Mouse (Mus musculus): ENCODE data around the gene Slc45a2. TPM values are rescaled to one million over a fixed set of nuclear protein-coding genes. Genes with fewer than 3 reads are reported as not detected.

Slc45a2 gene
- total RNA-seq (2014; rRNA removed) (0.15 TPM in 1 of 2 replicates, not detected in the other), polyA plus RNA-seq (2015; fragmentation: Nextera tagmentation; extraction: Ambion mirVana) (0.10 TPM in 1 of 2 replicates, not detected in the other)

- H3K4me2 ChIP-seq (ENCODE audit: low read depth): no peak within 1 kb of the TSS
- no peaks in the 10 kb centered on the region for H3K27me3 ChIP-seq (ENCODE audit: insufficient read depth, low read length)
- H3K9ac ChIP-seq: no peak within 1 kb of the TSS
- TF ChIP-seq CTCF (IDR thresholded peaks at IDR 0.05; ENCODE audit: low read depth): no peak
- H3K27ac ChIP-seq (ENCODE audit: low read depth, low read length): no peak within 1 kb of the TSS
- H3K4me1 ChIP-seq (ENCODE audit: insufficient read depth): no peaks in the 10 kb centered on the region
- 60% methylated on average over 7 of the region's 7 CpGs for WGBS
- no peak for DNase-seq
- no peaks in the 10 kb centered on the region for H3K9me3 ChIP-seq (ENCODE audit: low read length)
- H3K36me3 ChIP-seq (ENCODE audit: insufficient read depth): 0 out of 2 replicates have a peak, but pooled peaks cover 2% of the 10 kb centered on the region
- ATAC-seq: no peak
- H3K4me3 ChIP-seq (ENCODE audit: low read depth, low read length): no peak within 1 kb of the TSS
These were observed at the start of gene Slc45a2 for GRCm38 (mm10) chr15:11000421-11000820. TSS of gene Slc45a2 (plus strand) at chr15:11000721.

- H3K36me3 ChIP-seq (ENCODE audit: insufficient read depth): no peaks in the 10 kb centered on the region
- 77% methylated on average over 23 of the region's 23 CpGs for WGBS
- H3K27ac ChIP-seq (ENCODE audit: low read depth, low read length): no peak within 1 kb of the TSS
- H3K9ac ChIP-seq: no peak within 1 kb of the TSS
- TF ChIP-seq CTCF (IDR thresholded peaks at IDR 0.05; ENCODE audit: low read depth): no peak
- no peak within 1 kb of the TSS for H3K4me2 ChIP-seq (ENCODE audit: low read depth)
- H3K9me3 ChIP-seq (ENCODE audit: low read length): no peaks in the 10 kb centered on the region
- DNase-seq: no peak
- no peak within 1 kb of the TSS for H3K4me3 ChIP-seq (ENCODE audit: low read depth, low read length)
- no peaks in the 10 kb centered on the region for H3K4me1 ChIP-seq (ENCODE audit: insufficient read depth)
- no peaks in the 10 kb centered on the region for H3K27me3 ChIP-seq (ENCODE audit: insufficient read depth, low read length)
- ATAC-seq: no peak
These were observed 48.4 kb upstream of the Slc45a2 start, which contains the start of gene C1qtnf3 for GRCm38 (mm10) chr15:10951951-10952759. TSS of gene C1qtnf3 (plus strand) at chr15:10952332.

GRCm38 (mm10) chr15:10952760-10953305 lies 47.7 kb upstream of the Slc45a2 start:
- ATAC-seq (no peak), DNase-seq (no peak)
- Histone ChIP-seq H3K4me2 (ENCODE audit: low read depth) (no peak overlapping the region), H3K4me1 (ENCODE audit: insufficient read depth) (no peaks in the 10 kb centered on the region), H3K36me3 (ENCODE audit: insufficient read depth) (no peaks in the 10 kb centered on the region), H3K9ac (no peak overlapping the region), H3K27ac (ENCODE audit: low read depth, low read length) (no peak overlapping the region), H3K27me3 (ENCODE audit: insufficient read depth, low read length) (no peaks in the 10 kb centered on the region), H3K9me3 (ENCODE audit: low read length) (no peaks in the 10 kb centered on the region), H3K4me3 (ENCODE audit: low read depth, low read length) (no peak overlapping the region)
- no peak for TF ChIP-seq CTCF (IDR thresholded peaks at IDR 0.05; ENCODE audit: low read depth)
- 46% methylated on average over 4 of the region's 4 CpGs for WGBS

- Histone ChIP-seq H3K4me1 (ENCODE audit: insufficient read depth) (no peaks in the 10 kb centered on the region), H3K4me2 (ENCODE audit: low read depth) (no peak overlapping the region), H3K4me3 (ENCODE audit: low read depth, low read length) (no peak overlapping the region), H3K9me3 (ENCODE audit: low read length) (no peaks in the 10 kb centered on the region), H3K36me3 (ENCODE audit: insufficient read depth) (no peaks in the 10 kb centered on the region), H3K27ac (ENCODE audit: low read depth, low read length) (no peak overlapping the region), H3K27me3 (ENCODE audit: insufficient read depth, low read length) (no peaks in the 10 kb centered on the region), H3K9ac (no peak overlapping the region)
- TF ChIP-seq CTCF (IDR thresholded peaks at IDR 0.05; ENCODE audit: low read depth): no peak
- no peak for DNase-seq
- ATAC-seq: no peak
- WGBS: 68% methylated on average over 1 of the region's 1 CpGs
These were observed 47.1 kb upstream of the Slc45a2 start for GRCm38 (mm10) chr15:10953465-10953864.

GRCm38 (mm10) chr15:10954381-10955016 lies 46.0 kb upstream of the Slc45a2 start:
- Histone ChIP-seq H3K27me3 (ENCODE audit: insufficient read depth, low read length) (no peaks in the 10 kb centered on the region), H3K4me3 (ENCODE audit: low read depth, low read length) (no peak overlapping the region), H3K4me2 (ENCODE audit: low read depth) (no peak overlapping the region), H3K4me1 (ENCODE audit: insufficient read depth) (no peaks in the 10 kb centered on the region), H3K36me3 (ENCODE audit: insufficient read depth) (no peaks in the 10 kb centered on the region), H3K9me3 (ENCODE audit: low read length) (no peaks in the 10 kb centered on the region), H3K27ac (ENCODE audit: low read depth, low read length) (no peak overlapping the region), H3K9ac (no peak overlapping the region)
- 91% methylated on average over 6 of the region's 6 CpGs for WGBS
- no peak for TF ChIP-seq CTCF (IDR thresholded peaks at IDR 0.05; ENCODE audit: low read depth)
- DNase-seq: no peak
- ATAC-seq: no peak

GRCm38 (mm10) chr15:10955156-10955555 lies 45.4 kb upstream of the Slc45a2 start:
- Histone ChIP-seq H3K9me3 (ENCODE audit: low read length) (no peaks in the 10 kb centered on the region), H3K4me1 (ENCODE audit: insufficient read depth) (no peaks in the 10 kb centered on the region), H3K36me3 (ENCODE audit: insufficient read depth) (no peaks in the 10 kb centered on the region), H3K27ac (ENCODE audit: low read depth, low read length) (no peak overlapping the region), H3K9ac (no peak overlapping the region), H3K27me3 (ENCODE audit: insufficient read depth, low read length) (no peaks in the 10 kb centered on the region), H3K4me3 (ENCODE audit: low read depth, low read length) (no peak overlapping the region), H3K4me2 (ENCODE audit: low read depth) (no peak overlapping the region)
- 71% methylated on average over 5 of the region's 5 CpGs for WGBS
- no peak for ATAC-seq
- TF ChIP-seq CTCF (IDR thresholded peaks at IDR 0.05; ENCODE audit: low read depth): no peak
- DNase-seq: no peak

- no peak overlapping the region for H3K27ac ChIP-seq (ENCODE audit: low read depth, low read length)
- no peaks in the 10 kb centered on the region for H3K27me3 ChIP-seq (ENCODE audit: insufficient read depth, low read length)
- TF ChIP-seq CTCF (IDR thresholded peaks at IDR 0.05; ENCODE audit: low read depth): no peak
- no peaks in the 10 kb centered on the region for H3K4me1 ChIP-seq (ENCODE audit: insufficient read depth)
- H3K4me3 ChIP-seq (ENCODE audit: low read depth, low read length): no peak overlapping the region
- DNase-seq (no peak), ATAC-seq (no peak)
- no peak overlapping the region for H3K4me2 ChIP-seq (ENCODE audit: low read depth)
- no peaks in the 10 kb centered on the region for H3K36me3 ChIP-seq (ENCODE audit: insufficient read depth)
- H3K9me3 ChIP-seq (ENCODE audit: low read length): no peaks in the 10 kb centered on the region
- 56% methylated on average over 3 of the region's 3 CpGs for WGBS
- H3K9ac ChIP-seq: no peak overlapping the region
These were observed 43.8 kb upstream of the Slc45a2 start for GRCm38 (mm10) chr15:10956706-10957105.
